Mouse (Mus musculus) frontal cortex, postnatal 10 days (tissue): ENCODE data around the gene Gsto2.
A peak's percentile ranks its signal among the peaks of the same experiment; 100 is the strongest.

ENCODE experiments used
- DNase-seq, 2 experiments: peaks; one replicate each; pipeline ENCODE4 v3.0.0; 2022; ENCODE audit warnings: low spot score in 2 of 2, mixed read lengths in 1 of 2

Gene Gsto2

GRCm38 (mm10) chr19:47919126-47919965 is 54.0 kb downstream of the Gsto2 start, which contains the start of the genes Cfap43 and Itprip:
TSS of gene Cfap43 (minus strand) at chr19:47919287.
TSS of gene Itprip (minus strand) at chr19:47919299.
- DNase-seq, result peak; percentile 38 to 62

GRCm38 (mm10) chr19:47919966-47920375 is 54.6 kb downstream of the Gsto2 start:
- DNase-seq, result no peak

GRCm38 (mm10) chr19:47925819-47926218 is 60.5 kb downstream of the Gsto2 start:
- no peak for DNase-seq

- DNase-seq, result no peak
Observed at GRCm38 (mm10) chr19:47927032-47927431, 61.7 kb downstream of the Gsto2 start.

GRCm38 (mm10) chr19:47929043-47929442 is 63.7 kb downstream of the Gsto2 start:
- DNase-seq, result no peak

GRCm38 (mm10) chr19:47931982-47932638 is 66.8 kb downstream of the Gsto2 start:
- no peak for DNase-seq

- DNase-seq, result no peak
Observed at GRCm38 (mm10) chr19:47934146-47934545, 68.8 kb downstream of the Gsto2 start.

- no peak for DNase-seq
Observed at GRCm38 (mm10) chr19:47934636-47935238, 69.4 kb downstream of the Gsto2 start.

- DNase-seq, result no peak
Observed at GRCm38 (mm10) chr19:47935530-47935929, 70.2 kb downstream of the Gsto2 start.
